Mouse (Mus musculus) c-Kit-positive CD71-positive TER-119-positive erythroid progenitor cells, embryonic 14.5 days (primary cell): ENCODE data around the gene Zbtb38.
A peak's percentile ranks its signal among the peaks of the same experiment; 100 is the strongest.

Experiments
- DNase-seq: peaks from one replicate; pipeline ENCODE4 v3.0.0-alpha.2; 2013; ENCODE audit warnings: low spot score

Zbtb38 gene

DNA sequence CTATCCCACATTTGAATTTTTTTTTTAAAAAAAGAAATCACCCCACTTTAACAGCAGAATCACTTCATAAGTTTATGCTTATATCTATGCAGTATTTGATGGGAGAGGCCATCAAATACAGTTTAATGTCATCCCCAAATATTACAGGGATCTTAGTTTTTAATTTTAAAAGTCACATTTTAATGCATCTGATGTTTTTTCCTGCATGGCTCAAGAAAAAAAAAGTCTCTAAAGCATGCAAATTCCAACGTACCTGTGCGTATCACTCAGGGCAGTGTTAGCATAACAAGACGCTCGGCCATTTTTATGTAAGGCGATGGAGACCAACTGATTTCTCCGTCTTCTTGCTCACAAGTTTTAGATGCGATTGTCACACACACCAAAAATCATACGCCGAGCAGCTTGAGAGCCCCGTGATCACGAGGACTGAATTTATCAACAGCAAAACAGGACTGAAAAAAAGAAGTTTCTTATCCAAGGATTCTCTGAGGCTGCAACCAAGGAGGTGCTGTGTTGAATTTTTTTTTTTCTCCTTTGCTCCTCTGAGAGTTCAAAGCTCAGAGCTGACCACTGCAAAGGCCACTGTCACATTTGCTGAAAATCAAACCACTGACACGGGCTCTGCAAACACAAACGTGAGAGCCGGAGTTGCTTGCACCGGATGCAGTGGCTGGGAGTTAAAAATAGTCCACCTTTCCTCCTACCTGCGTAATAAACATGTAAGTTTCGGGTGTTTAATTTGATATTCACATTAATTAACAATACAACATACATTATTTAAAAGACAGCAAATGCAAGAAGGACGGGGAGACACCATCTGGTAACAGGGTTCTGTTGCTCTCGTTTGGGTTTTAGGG, 21.4 kb downstream of the Zbtb38 start:
- DNase-seq = no peak

DNA sequence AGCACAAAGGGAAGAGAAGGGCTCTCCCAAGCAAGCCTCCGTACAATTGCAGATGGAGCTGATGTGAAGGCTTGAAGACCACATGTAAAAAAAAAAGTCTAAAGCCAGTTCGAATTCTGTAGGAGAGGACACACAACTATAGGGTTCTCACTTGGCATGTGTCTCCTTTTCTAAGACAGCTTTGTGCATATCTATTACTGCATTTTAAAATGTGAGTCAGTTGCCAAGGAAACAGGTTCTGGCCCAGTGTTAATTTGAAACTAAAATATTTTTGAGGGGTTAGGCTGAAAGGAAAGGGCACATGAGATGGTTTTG, 22.4 kb downstream of the Zbtb38 start:
- no peak for DNase-seq

DNA sequence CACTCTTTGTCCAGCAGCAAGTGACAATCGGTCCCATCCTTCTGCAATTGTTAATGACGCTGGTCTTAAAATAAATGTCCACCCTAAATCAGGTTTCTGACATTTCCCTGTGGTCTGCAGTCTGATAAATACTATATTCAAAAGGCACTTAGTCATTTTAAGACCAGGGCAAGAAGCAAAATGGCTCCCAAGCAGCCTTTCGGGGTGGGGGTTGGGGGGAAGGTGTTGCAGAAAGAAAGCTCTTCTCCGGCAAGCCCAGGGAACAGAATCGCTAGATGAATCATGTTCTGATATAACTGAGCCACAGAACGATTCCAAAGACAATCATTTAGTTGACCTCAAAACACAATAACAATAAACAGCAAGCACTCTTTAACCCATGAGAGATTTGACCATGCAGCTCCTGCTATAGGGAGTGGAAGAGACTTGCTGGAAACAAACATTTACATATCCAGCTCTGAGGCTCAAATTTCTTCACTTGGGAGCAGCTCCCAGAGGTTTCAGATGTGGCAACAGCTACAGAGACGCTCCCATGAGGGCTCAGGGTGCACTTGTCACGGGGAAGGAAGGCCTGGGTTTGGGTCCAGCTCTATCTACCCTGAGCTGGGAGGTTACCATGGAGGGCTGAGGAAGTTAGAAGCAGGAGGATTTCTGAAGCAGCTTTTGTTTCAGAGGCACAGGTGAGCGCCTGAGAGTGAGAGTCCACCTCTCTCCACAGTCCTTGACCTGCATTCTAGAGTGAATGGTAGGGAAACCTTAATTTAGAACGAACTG, 22.9 kb downstream of the Zbtb38 start:
- no peak for DNase-seq

DNA sequence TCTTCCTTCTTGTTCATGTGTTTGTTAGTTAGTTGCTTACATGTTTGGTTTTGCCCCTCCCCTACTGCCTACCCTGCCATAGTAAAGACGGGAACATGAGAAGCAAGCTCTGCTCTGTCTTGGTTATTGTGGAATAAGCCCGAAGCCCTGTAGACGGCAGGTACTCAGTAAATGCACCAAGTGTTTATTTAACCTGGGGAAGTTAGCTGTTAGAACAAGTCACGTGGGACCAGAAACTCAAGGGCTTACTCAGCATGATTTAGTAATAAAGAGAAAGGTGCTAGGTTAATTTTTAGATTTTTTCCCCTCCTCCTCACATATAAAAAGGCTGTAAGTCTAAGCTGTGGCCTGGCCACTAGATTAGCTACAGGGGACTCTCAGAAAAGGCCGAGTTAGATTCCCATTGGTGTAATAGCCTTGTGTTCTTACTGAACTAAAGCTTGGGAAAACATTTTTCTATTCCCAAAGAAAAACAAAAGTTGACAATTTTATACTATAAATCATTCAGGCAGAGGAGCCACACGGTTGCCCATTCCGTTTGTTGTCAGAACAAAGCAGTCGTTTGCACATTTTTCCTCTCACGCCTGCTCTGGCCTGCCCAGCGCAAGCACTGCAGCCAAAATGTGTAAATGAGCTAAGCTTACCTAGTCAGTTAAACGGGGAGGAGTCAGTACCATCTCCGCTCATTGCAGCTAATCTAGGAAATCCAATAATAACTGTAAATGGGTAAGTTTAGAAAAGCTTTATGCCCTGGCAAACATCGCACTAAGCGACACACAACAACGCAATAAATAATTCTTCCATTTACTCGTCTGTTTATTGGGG, 24.1 kb downstream of the Zbtb38 start:
- no peak for DNase-seq

DNA sequence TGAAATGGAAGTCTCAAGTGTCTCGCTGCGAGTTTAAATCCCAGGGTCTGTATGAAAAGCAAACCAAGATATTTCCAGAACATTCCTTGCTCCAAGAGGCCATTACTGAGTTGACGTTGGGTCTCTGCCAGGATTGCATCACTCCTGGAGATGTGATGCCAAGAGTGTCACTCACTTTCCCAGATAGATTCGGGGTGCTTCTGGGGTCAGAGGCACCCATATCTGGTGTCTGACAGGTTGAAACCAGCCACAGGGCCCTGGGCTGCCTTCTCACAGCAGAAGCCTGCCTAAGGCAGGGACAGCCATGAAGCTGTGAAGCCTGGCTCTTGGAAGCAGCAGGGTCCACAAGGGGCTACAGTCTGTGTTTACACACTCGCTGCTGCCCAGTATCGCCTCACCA, 24.9 kb downstream of the Zbtb38 start:
- no peak for DNase-seq

DNA sequence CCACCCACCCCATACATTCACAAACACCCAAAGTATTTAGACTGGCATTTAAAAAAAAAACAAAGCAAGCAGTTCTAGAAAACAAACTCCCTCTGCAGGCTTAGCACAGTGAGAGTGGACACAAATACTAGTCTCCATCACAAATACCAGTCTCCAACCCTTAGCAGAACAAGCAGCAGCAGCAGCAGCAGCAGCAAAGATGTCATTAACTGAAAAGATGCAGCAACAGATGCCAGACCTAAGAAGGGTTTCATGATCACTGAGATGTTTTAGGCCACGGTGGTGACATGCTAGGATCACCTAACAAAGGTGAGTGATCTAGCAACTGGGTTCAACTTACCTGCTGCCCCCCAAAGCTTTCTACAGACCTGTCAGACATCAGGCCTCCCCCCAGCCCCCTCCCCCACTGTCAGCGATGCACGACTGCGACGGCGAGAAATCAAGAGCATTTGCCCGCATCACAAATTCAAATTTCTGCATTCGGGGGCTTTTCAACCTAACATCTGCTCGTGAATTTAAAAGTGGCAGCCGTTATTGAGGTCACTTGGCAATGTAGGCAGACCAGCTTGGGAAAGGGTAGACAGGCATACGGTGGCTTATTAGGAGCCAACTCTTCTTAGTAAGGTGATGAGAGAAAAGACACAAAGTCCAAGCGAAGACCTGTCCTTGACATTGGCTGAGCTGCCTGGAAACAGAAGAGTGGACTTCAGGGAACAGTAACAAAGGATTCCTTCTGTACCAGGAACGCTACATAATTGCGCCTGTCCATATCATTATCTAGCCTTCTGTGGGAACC, 26.1 kb downstream of the Zbtb38 start:
- no peak for DNase-seq

DNA sequence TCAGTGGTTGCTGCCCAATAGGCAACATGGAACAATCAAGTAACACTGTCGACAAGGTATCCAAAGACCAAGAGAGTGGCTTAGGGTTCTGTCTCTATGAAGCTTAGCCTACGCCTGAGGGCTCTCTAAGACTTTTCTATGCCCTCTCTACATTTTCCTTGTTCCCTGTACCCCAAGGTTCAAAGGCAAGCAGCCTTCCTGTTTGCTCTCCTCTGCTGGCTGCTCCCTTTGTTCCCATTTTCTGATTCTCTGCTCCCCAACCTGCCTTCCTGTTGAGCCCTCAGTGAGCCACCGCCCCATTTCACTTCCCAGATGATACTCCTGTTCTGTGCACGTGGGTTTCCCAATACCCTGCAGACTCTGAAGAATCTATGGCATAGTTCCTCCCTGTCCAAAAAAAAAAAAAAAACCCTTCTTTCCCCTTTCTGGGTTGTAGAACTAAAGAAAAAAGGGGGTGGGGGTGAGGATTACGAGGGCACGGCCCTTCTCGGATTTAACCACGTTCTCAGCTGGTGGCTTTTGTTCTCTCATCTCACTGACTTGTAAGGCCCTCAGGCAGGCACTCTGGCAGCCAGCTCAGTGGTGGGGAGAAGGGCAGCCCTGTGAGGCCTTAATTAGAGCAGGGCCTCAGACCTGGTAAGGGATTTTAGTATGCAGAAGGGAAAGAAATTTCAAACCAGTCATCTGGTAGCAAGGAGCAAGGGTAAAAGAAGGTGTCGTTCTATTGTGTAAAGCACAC, 26.9 kb downstream of the Zbtb38 start:
- no peak for DNase-seq

DNA sequence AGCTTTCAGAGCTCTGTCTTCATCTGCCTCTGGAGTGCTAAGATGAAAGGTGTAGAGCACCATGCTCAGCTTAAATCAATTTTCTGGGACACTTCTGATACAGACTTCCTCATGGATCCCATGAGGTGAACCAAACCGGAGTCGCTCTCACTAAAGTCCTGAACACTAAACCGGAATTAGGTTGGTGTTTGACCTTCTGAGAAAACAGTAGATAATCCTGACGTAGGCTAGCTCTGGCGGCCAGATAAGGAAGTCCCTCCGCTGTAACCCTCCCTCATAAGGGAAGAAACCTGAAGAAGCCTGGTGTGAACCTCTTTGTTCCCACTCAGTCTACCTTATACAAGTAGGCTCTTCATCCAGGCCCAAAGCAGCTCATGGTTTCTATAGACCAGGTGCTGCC, 29.0 kb downstream of the Zbtb38 start:
- peak; percentile 62 for DNase-seq

DNA sequence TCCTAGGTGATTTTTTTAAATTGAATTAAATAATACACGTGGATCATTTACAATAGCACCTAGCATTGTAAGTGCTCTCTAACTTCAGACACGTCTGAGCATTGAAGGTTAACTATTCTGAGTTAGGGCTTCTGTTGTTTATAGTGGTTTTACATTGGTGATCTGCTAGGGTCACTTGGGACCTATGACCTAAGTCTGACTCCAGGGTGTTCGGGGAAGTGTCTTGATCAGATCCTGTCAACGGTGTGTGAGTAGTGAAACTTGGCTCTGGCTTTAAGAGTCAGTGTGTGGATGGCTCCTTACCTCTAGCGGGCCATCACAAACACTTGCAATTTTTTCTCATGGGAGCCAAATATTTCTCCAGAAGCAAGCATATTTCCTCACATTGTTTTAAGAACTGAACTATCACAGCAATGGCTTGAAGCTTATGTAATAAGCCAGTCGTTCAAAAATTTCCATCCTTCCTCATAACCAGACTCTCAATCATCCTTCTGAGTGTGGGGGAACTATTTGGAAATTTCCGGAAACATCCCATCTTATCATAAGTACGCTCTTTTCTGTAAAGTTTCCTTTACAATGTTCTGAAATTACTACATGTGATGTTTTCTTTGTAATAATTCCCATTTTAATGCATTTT, 31.4 kb downstream of the Zbtb38 start:
- no peak for DNase-seq

DNA sequence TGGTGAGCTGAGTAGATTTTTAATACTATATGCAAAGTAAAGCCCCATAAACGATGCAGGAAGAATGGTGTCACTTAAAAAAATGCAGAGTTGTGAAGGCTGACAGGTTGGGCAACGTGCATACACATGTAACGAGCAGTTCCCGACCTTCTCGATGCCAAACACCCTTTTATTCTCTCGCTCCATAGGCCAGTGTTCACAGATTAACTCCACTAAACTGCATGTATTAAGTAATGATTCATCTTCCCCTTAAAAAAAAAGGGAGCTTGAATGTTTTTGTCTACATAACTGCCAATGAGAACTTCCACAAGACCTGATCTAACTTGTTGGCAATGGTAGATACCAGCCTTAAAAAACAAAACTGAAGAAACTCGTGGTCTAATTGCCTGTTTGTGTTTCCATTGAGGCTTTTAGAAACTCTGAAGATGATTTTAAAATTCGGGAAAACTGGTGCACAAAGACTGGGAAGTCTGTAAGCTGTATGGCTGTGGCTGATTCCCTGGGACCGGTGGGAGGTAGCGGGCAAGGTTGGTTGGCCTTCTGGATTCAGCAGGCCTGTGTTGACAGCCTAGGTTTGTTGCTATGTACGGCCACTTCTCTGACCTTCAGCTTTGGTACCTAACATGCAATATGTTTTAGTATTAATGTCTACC, 32.0 kb downstream of the Zbtb38 start:
- DNase-seq = no peak

DNA sequence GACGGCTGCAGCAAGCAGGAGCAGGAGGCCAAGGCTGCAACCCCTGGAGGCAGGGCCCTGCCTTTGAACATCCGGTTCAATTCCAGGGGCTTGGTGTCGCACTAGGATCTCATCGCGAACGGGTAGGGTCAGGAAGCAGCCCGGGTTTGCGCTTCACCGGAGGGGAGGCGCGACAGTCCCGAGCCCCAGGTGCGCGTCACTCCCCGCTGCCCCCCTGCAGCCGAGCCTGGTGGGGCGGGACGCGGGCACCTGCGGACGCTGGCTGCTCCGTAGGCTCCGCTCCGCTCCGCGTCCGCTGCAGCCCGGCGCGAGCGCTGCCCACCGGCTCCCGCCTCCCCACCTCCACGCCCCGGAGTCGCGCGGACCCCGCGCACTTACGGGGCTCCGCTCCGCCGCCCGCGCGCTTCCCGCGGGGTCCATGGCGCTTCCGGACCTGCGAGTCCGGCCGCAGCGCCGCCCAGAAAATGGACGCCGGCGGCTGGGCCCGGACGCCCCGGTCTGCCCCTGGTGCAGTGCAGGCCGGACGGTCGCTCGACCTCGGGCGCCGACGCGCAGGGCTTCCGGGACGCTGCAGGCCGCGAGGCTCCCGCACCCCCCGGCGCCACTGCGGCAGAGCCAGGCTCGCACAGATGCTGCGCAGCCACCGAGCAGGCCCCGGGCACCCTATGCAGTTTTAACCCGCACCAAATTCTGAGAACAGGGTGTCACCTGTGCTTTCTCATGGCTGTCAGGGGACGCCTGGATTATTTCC, 33.0 kb downstream of the Zbtb38 start:
- DNase-seq = peak; percentile 36

DNA sequence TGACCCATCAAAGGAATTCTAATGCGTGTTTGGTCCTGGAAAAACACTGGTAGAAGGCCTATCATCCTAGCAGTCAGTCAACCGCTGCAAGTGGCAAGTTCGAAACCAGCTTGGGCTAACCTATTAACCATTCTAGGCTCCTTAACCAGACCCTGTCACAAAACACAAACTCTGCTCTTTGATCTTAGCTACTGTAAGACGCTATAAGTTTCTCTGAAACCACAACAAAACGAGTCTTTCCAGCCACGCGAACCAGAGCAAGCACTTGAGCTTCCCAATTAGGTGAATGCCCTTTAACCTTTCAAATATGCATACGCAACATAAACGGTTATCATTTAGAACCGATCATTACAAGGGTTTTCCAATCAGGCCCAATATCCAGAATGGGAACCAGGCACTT, 33.7 kb downstream of the Zbtb38 start:
- no peak for DNase-seq

DNA sequence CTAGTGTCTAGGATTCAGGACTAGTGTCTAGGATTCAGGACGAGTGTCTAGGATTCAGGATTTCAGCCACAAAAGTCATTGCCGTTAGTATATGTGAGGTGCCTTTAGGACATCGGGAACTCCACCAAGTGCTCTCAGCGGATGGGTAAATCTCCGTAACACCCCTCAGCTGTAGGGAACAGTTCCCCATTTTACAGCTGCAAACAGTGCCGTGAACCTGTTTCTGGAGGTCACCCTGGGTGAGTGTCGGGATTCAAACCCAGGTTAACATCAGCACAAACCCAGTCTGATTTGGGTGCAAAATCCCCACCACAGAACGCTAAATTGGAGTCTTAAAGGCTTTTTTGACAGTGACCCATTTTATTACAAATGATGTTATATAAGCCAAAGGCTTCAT, 34.2 kb downstream of the Zbtb38 start:
- DNase-seq = no peak

DNA sequence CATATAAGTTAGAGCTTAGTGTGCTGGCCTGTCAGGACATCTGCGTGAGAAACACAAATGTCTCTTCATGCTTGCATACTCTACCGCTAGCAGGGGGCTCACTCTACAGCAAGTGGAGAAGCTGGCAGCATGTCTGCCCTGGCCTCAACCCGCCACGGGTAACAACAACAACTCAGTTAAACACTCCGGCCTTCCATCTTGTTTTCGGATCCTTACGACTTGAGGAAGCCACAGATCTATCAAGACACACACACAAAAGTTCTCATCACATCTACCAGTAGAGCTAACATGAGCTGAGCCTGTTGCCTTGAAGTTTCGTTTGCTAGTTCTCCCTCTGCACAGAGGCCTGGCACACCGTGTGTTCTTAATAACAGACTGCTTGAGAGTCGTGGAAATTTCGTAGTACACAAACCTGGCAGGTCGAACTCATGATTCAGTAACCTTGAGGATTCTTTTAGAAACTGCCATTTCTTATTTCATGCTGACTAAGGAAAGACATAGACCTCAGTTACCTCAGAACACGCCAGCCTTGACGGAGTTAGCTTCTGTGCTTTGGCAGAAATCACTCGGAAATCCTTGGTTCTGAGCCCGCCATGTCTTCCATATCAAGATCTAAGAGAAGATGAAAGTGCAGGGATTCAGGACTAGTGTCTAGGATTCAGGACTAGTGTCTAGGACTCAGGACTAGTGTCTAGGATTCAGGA, 34.8 kb downstream of the Zbtb38 start:
- DNase-seq = no peak

DNA sequence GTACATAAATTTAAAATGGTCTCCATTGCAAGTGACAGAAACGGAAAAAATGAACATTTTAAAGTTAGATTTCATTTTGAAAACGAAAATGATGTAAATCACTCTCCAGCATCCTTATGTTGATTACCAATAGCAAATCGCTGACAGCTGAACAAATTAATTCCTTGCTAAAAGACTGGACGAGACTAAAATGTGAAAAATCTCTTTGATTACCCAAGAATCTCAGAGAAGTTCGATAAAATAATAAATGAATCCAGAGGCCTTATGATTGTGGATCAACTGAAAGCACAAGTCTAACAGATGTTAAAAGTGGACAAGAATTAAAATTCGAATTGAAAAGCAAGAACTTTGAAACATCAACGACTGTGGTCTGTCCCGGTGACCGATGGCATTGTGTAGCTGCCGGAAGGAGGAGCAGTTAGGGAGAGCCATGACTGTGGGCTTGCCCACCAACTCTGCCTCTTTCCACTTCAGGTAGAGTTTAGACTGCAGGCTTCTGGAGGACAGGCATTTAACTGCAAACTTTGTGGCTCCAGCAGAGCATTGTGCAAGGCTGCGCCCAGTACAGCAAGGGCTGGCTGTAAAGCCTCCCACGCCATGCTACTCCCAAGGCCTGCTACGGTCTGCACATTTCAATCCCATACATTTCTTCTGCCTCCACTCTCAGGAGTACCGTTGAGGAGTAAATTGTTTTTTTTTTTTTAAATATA, 35.7 kb downstream of the Zbtb38 start:
- no peak for DNase-seq

DNA sequence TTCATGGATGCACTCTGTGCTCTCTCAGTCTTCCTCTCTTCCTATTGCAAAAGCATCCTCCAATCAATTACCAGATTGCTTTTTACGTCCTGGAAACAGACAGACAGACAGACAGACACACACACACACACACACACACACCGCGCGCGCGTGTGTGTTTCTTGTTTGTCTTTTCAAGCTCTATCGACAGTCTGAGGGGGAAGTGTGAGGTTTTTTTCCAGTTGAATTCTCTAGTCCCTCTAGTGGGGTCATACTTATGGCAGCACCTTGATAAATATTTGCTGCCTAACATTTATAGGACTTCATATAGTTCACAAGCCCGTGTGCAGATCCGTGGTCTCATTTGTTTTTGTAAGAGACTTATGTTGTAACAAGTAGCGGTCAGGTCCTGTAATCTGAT, 36.5 kb downstream of the Zbtb38 start:
- no peak for DNase-seq

DNA sequence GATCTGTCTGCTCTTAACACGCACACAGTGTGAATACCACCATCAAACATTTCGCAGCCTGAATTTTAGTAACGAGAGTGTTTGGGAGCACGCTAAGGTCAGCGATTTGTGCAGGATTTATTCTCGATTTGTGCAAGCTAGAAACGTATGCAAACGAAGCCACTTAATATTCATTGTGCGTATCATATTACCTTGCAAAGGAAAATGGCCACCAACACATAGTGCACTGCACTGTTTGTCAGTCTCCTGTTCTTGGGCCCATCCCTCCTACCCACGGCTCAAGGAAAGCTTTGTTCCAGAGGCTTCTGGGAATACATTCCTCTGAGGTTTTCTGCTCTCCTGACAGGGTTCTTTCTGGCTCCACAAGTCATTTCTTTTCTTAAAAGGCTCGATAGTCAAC, 37.5 kb downstream of the Zbtb38 start:
- no peak for DNase-seq
